Comparison of ENCODE assay signal across 12 mouse cellular contexts in genomic region chr3:103709470-103710040, GRCm38 (mm10).
"Had no signal": no experiment of that assay in that cellular context is flagged by ENCODE, and none has a peak within 500 bp of the region (broad histone marks: within the 10 kb centered on the region; RNA-seq: fewer than 3 reads in every experiment).

No protein-coding gene starts in this region.

- DNase-seq: retina, postnatal 1 day; right cerebral cortex, adult 18-20 months; right cerebral cortex, postnatal 14 days; right cerebral cortex, postnatal 25 days; right cerebral cortex, postnatal 4 days; spleen, adult 18-20 months; thymus, adult 18-20 months; thymus, adult 2 months; thymus, postnatal 14 days; thymus, postnatal 25 days; thymus, postnatal 36 days; thymus, postnatal 4 days had no signal
